Mouse (Mus musculus) liver, adult 2 months (tissue): ENCODE data around the gene S1pr2. TPM values are rescaled to one million over a fixed set of nuclear protein-coding genes. Genes with fewer than 3 reads are reported as not detected.

ENCODE experiments used
- DNase-seq: peaks from one replicate; pipeline ENCODE4 v3.0.0-alpha.2; 2011; ENCODE audit warnings: low read depth, low spot score; ENCODE audit errors: extremely low read depth
- H3K27ac ChIP-seq: fragments of 200-500 bp; replicated peaks from 2 replicates; pipeline ENCODE4 v1.5.1; 2012; ENCODE audit warnings: low read depth, mild to moderate bottlenecking, control low read depth, inconsistent platforms, low read length; ENCODE audit not compliant: insufficient read depth
- H3K27me3 ChIP-seq: fragments of 200-500 bp; 2 replicates; pipeline ENCODE4 v1.6.1; 2012; ENCODE audit warnings: mild to moderate bottlenecking, moderate library complexity, low read length, inconsistent platforms; ENCODE audit not compliant: control insufficient read depth, insufficient read depth
- H3K36me3 ChIP-seq: fragments of 200-500 bp; 2 replicates; pipeline ENCODE4 v1.6.1; 2012; ENCODE audit warnings: low read length, inconsistent platforms; ENCODE audit not compliant: control insufficient read depth, insufficient read depth
- H3K4me1 ChIP-seq: fragments of 200-500 bp; 2 replicates; pipeline ENCODE4 v1.6.1; 2011; ENCODE audit warnings: low read length; ENCODE audit not compliant: control insufficient read depth, insufficient read depth
- H3K4me3 ChIP-seq: fragments of 200-500 bp; 2 replicates; pipeline ENCODE4 v1.5.1; 2011; ENCODE audit warnings: low read depth, mild to moderate bottlenecking, control low read depth, low read length, moderate library complexity; ENCODE audit not compliant: insufficient read depth
- H3K79me2 ChIP-seq: fragments of 200-500 bp; 2 replicates; pipeline ENCODE4 v1.6.1; 2012; ENCODE audit warnings: inconsistent platforms, mild to moderate bottlenecking, low read length, moderate library complexity; ENCODE audit not compliant: control insufficient read depth, insufficient read depth
- H3K9ac ChIP-seq: fragments of 200-500 bp; 2 replicates; pipeline ENCODE4 v1.6.1; 2012; ENCODE audit warnings: low read depth, mild to moderate bottlenecking, control low read depth, inconsistent platforms, low read length
- CTCF ChIP-seq: fragments of 200-500 bp; IDR thresholded peaks from 2 replicates; pipeline ENCODE4 v1.5.1; 2011; ENCODE audit warnings: low read depth, low read length, control low read depth
- POLR2A ChIP-seq: fragments of 200-500 bp; IDR thresholded peaks from 2 replicates; pipeline ENCODE4 v1.6.1; 2011; ENCODE audit warnings: low read length, control low read depth; ENCODE audit not compliant: insufficient read depth; ENCODE audit errors: extremely low read depth
- WGBS: fragments of 180-500 bp; shearing (Covaris S2); methylation state at CpG from one replicate; pipeline ENCODE4 v1.1.7; 2018; 5-methylcytosine and 5-hydroxymethylcytosine counted together
- polyA plus RNA-seq: library from polyadenylated mRNA; depleted of rRNA; stranded (reverse); fragments of >200 nt; gene quantifications from 2 replicates; pipeline ENCODE4 v1.2.3, GENCODE M21; 2012
- total RNA-seq: library from RNA; depleted of rRNA; stranded (reverse); fragments of >200 nt; gene quantifications from 2 replicates; pipeline ENCODE4 v1.2.3, GENCODE M21; 2014

The S1pr2 gene
- total and polyA plus RNA-seq, 2 experiments: 1.2 to 3.9 TPM

DNA sequence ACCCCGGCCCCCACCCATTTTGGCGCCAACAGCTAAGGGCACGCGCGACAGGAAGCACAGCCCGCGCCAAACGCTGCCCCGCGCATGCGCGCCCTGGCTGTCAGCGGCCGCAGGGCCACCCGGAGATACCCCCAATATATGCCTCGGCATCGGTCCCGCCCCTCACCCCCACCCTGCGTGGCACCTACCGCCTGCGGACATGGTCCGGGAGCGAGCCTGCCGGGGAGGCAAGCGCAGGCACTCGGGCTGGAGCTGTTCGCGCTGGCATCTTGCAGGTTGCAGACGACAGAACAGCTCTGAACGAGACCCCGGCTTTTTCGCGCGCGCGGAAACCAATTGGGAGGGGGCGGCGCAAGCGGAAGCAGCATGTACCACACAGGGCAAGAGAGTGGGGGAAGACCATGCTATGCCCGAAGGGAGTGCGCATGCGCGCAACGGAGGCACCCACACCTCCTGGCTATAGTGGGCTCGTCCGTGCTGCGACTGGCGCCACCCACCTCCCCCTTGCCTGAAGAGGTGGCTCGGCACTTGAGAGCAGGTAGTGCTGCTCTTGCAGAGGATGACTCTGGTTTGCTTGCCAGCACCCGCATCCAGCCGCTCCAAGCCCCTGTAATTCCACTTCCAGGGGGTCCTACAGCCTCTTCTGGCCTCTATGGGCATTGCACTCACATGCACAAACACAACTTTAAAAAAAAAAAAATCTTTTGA, 23.9 kb downstream of the S1pr2 start:
- Histone ChIP-seq H3K4me3 (peak overlapping the region; percentile 95), H3K79me2 (peaks cover 22% of the 10 kb centered on the region; the same call in 1 of the 2 replicates), H3K4me1 (peaks cover 3% of the 10 kb centered on the region; the same call in 1 of the 2 replicates), H3K36me3 (no peaks in the 10 kb centered on the region), H3K27me3 (no peaks in the 10 kb centered on the region), H3K27ac (peak overlapping the region; percentile 28; the same call in 1 of the 2 replicates), H3K9ac (peak overlapping the region; percentile 79)
- under 1% methylated on average over 51 of the region's 51 CpGs for whole genome bisulfite sequencing
- DNase-seq: peak; percentile 87
- TF ChIP-seq CTCF: peak; percentile 36
- peak; percentile 41; the same call in 1 of the 2 replicates for TF ChIP-seq POLR2A

DNA sequence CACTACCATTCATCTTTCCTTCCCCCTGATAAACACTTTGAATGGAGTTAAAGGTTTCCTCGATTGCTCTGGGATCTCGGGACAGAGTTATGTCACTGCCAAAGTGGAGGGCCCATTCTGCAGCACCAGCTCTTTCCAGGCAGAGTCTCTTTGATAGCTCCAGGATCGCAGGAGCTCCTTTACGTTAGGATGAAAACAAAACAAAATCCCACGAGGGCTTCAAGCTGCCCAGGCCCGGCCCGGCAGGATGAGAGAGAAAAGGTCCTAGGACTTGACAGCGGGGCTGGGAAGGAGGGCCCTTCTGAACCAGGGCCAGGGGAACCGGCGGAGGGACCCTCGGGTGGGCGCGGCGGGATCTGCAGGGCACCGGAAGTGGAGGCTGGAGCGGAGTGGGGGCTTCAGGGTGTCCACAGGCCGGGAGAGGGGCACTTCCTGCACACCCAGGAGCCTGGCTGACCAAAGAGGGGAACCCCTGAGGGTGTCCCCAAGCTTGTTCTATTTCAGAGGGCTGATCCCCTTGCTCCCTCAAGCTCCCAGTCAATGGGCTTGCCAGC, 24.5 kb downstream of the S1pr2 start:
- H3K9ac ChIP-seq: peak overlapping the region; percentile 79
- H3K36me3 ChIP-seq: no peaks in the 10 kb centered on the region
- H3K4me1 ChIP-seq: peaks cover 3% of the 10 kb centered on the region; the same call in 1 of the 2 replicates
- TF ChIP-seq POLR2A (no peak), CTCF (no peak)
- peak overlapping the region; percentile 95 for H3K4me3 ChIP-seq
- no peaks in the 10 kb centered on the region for H3K27me3 ChIP-seq
- peaks cover 27% of the 10 kb centered on the region; the same call in 1 of the 2 replicates for H3K79me2 ChIP-seq
- no peak for DNase-seq
- peak overlapping the region; percentile 28; the same call in 1 of the 2 replicates for H3K27ac ChIP-seq
- under 1% methylated on average over 17 of the region's 17 CpGs for WGBS

DNA sequence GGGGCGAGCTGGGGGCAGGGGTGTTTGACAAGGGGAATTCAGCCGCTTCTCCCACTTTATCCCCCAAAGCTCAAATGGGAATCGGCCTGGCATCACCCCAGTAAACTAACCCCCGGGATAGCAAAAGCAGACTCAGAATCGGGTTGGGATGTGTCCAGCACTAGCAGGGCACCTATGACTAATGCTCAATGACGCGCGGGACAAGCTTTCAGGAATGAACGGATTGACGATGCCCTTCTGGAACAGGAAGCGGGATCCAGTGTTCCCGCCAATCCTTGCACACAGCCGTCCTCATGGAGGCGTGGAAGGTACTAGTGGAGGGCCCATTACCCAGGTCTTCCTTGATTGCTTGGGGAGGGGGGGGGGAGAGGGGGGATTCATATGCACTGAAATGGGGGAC, 25.1 kb downstream of the S1pr2 start:
- no peak overlapping the region; the same call in 1 of the 2 replicates for H3K4me3 ChIP-seq
- H3K27ac ChIP-seq: no peak overlapping the region
- H3K36me3 ChIP-seq: no peaks in the 10 kb centered on the region
- peak overlapping the region; percentile 12 for H3K9ac ChIP-seq
- WGBS: 22% methylated on average over 14 of the region's 14 CpGs
- no peaks in the 10 kb centered on the region for H3K27me3 ChIP-seq
- peaks cover 29% of the 10 kb centered on the region; the same call in 1 of the 2 replicates for H3K79me2 ChIP-seq
- peaks cover 3% of the 10 kb centered on the region; the same call in 1 of the 2 replicates for H3K4me1 ChIP-seq
- DNase-seq: no peak
- TF ChIP-seq CTCF (no peak), POLR2A (no peak)

DNA sequence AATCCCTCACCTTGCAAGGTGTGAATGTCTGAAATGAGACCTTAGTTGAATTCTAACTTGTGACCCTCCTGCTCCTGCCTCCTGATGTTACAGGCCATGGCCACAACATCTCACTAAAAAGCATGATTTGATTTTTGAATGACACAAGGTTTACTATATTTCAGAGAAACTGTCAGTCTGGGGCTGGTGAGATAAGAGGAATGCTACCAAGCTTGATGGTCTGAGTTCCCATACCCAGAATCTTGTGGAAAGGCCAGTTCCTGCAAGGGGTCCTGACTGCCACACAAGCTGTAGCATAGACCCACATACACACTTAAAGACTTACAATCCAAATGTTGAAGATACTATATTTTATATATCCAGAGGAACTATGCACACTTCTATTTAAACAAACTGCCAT, 26.2 kb downstream of the S1pr2 start:
- Histone ChIP-seq H3K4me1 (peaks cover 3% of the 10 kb centered on the region; the same call in 1 of the 2 replicates), H3K27me3 (no peaks in the 10 kb centered on the region), H3K9ac (no peak overlapping the region), H3K4me3 (no peak overlapping the region), H3K36me3 (no peaks in the 10 kb centered on the region), H3K79me2 (peaks cover 39% of the 10 kb centered on the region; the same call in 1 of the 2 replicates), H3K27ac (no peak overlapping the region)
- no peak for DNase-seq
- TF ChIP-seq POLR2A (no peak), CTCF (no peak)

DNA sequence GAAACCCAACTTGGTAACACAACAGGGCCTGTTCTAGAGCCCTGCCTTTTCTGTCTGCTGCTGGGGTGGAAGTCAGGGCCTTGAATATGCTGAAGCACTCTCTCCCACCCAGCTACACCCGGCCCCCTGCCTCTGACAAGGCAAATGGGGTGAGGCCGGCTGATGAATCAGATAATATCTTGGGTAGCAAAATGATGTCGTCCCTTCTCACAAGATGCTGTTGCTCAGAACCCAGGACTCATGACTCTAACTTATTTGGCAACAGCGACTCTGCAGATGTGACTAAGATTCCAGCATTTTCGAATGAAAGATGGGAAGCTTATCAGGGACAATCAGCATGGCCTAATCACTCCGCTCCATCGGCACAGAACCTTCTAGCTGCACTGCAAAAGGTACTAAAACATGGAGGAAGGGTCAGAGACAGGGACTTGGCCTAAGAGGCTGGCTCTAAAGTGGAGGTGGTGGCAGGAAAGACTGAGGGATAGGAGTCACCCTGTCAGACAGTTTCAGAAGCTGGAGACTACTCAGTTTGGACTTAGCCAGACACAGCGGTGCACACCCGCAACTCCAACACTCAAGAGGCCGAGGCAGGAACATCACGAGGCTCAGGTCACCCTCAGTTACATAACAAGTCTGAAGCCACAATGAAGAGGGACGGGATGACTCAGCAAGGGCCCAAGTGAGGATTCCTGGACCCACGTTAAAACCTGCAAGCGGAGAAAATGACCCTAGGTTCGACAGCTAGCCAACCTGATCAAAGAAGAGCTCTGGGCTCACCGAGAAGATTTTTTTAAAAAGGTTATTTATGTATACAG, 30.3 kb downstream of the S1pr2 start:
- H3K9ac ChIP-seq: no peak overlapping the region
- peaks cover under 1% of the 10 kb centered on the region; the same call in 1 of the 2 replicates for H3K4me1 ChIP-seq
- TF ChIP-seq POLR2A (no peak), CTCF (no peak)
- DNase-seq: peak; percentile 21
- H3K27me3 ChIP-seq: no peaks in the 10 kb centered on the region
- H3K27ac ChIP-seq: no peak overlapping the region
- WGBS: 80% methylated on average over 16 of the region's 16 CpGs
- H3K36me3 ChIP-seq: no peaks in the 10 kb centered on the region
- H3K79me2 ChIP-seq: peaks cover 47% of the 10 kb centered on the region; the same call in 1 of the 2 replicates
- H3K4me3 ChIP-seq: no peak overlapping the region
